In the genomic region with DNA sequence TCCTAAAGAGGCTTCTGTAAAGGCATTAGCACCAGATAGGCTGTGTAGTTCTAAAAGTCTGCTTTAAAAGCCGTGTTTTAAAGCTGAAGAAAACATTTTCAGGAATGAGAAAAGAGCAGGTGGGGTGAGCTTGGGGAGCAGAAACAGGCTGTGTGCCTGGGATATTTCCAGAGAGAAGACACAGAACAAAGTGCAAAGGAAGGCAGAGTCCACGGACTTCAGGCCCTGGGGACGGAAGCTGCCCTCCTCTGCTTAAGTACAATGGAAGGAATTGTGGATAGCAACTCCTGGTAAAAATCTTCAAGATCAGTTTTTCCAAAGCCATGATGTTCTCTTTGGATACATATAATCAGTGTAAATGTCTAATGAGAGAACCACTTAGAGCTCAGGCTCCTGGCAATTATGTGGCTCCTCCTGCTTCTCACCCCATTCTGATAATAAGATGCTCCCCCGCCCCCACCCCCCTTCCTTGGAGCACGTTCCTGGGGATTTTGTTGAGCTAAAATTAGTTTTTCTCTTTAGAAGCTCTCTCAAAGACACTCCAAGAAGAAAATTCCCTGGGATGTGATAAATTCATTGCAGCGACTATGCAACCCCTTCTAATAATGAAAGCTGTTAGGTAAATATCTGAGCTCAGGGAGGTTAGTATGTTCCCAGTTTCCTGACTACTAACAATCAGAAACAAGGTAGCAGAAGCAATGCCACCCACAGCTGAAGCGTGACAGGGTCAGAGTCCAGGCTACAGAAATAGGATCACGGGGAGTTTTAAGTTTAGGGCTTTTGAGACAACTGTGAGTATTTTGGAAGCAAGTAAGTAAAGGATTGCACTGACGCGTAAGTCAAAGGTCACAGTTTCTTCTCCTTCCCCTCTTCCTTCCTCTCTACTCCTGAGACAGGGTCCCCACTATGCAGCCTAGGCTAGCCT, we compare ENCODE assay signal across 23 mouse cellular contexts. TPM values are rescaled to one million over a fixed set of nuclear protein-coding genes. Genes with fewer than 3 reads are reported as not detected.
DNase-seq lines count a peak whose midpoint lies in the region; ATAC-seq and TF ChIP-seq lines count a peak whose summit lies in the region.
"Had no signal": no experiment of that assay in that cellular context is flagged by ENCODE, and none has a peak within 500 bp of the region (broad histone marks: within the 10 kb centered on the region; RNA-seq: fewer than 3 reads in every experiment).

No protein-coding gene starts in this region.

- no peaks in the 10 kb centered on the region for H3K79me2 ChIP-seq in liver, adult 2 months (ENCODE audit: control insufficient read depth, insufficient read depth, low read length)

- H3K9me3 ChIP-seq in liver, embryonic 12.5 days (replicated peaks): no peaks in the 10 kb centered on the region
- H3K9me3 ChIP-seq: embryonic facial prominence, embryonic 15.5 days; limb, embryonic 13.5 days; liver, embryonic 15.5 days; midbrain, embryonic 13.5 days had no signal

- peak; percentile 83 for DNase-seq in liver, adult 2 months (ENCODE audit: extremely low read depth, low read depth, low spot score)
- DNase-seq in kidney, adult 8-10 months: peak; percentile 64 to 67
- peak; percentile 44 for DNase-seq in kidney, postnatal 14 days
- peak; percentile 30 for DNase-seq in testis, postnatal 14 days (ENCODE audit: low spot score)
- DNase-seq in left cerebral cortex, postnatal 10 days (ENCODE audit: extremely low spot score in 1 of 2, low spot score in 2 of 2): no peak
- no peak for DNase-seq in ovary, adult 18-20 months (ENCODE audit: low spot score)
- DNase-seq: adrenal gland, postnatal 10 days; cerebellum, adult 11-12 months; cerebellum, postnatal 36 days; gastrocnemius, postnatal 10 days; heart, adult 11 months; heart, postnatal 4 days; lung, postnatal 10 days; thymus, postnatal 25 days had no signal

- no peak for ATAC-seq in liver, embryonic 12.5 days
- ATAC-seq: hindbrain, embryonic 16.5 days; midbrain, embryonic 13.5 days had no signal

- no peaks in the 10 kb centered on the region for H3K27me3 ChIP-seq in liver, adult 2 months (ENCODE audit: control insufficient read depth, insufficient read depth, low read length)
- H3K27me3 ChIP-seq in liver, embryonic 12.5 days (replicated peaks): no peaks in the 10 kb centered on the region
- H3K27me3 ChIP-seq: embryonic facial prominence, embryonic 15.5 days; limb, embryonic 13.5 days; liver, embryonic 15.5 days; midbrain, embryonic 13.5 days had no signal

- peaks cover 2% of the 10 kb centered on the region; the same call in 1 of the 2 replicates for H3K4me1 ChIP-seq in liver, adult 2 months (ENCODE audit: control insufficient read depth, insufficient read depth, low read length)
- H3K4me1 ChIP-seq in liver, embryonic 12.5 days: no peaks in the 10 kb centered on the region
- H3K4me1 ChIP-seq: limb, embryonic 13.5 days; liver, embryonic 15.5 days had no signal

- H3K27ac ChIP-seq in liver, adult 2 months (replicated peaks; ENCODE audit: insufficient read depth, low read depth, low read length): no peak overlapping the region
- no peak overlapping the region for H3K27ac ChIP-seq in liver, embryonic 12.5 days
- H3K27ac ChIP-seq: embryonic facial prominence, embryonic 15.5 days; limb, embryonic 13.5 days; liver, embryonic 15.5 days; midbrain, embryonic 13.5 days; stomach, postnatal 0 days had no signal

- TF ChIP-seq CTCF in liver, adult 2 months (IDR thresholded peaks at IDR 0.05; ENCODE audit: low read depth, low read length): no peak

- no peaks in the 10 kb centered on the region for H3K36me3 ChIP-seq in liver, adult 2 months (ENCODE audit: control insufficient read depth, insufficient read depth, low read length)
- no peaks in the 10 kb centered on the region for H3K36me3 ChIP-seq in liver, embryonic 12.5 days
- H3K36me3 ChIP-seq: embryonic facial prominence, embryonic 15.5 days; limb, embryonic 13.5 days; liver, embryonic 15.5 days; midbrain, embryonic 13.5 days had no signal

- no peak overlapping the region for H3K4me2 ChIP-seq in liver, embryonic 12.5 days
- H3K4me2 ChIP-seq: embryonic facial prominence, embryonic 15.5 days; limb, embryonic 13.5 days; liver, embryonic 15.5 days; midbrain, embryonic 13.5 days had no signal

- 55% methylated on average over 10 of the region's 10 CpGs for WGBS in liver, adult 2 months
- 64% methylated on average over 10 of the region's 10 CpGs for WGBS in liver, embryonic 12.5 days (ENCODE audit: insufficient replicate concordance)

- H3K9ac ChIP-seq in liver, adult 2 months (ENCODE audit: low read depth, low read length): no peak overlapping the region
- H3K9ac ChIP-seq in liver, embryonic 12.5 days: no peak overlapping the region
- H3K9ac ChIP-seq: embryonic facial prominence, embryonic 15.5 days; limb, embryonic 13.5 days; liver, embryonic 15.5 days; midbrain, embryonic 13.5 days had no signal

- no peak overlapping the region for H3K4me3 ChIP-seq in liver, adult 2 months (ENCODE audit: insufficient read depth, low read depth, low read length)
- no peak overlapping the region for H3K4me3 ChIP-seq in liver, embryonic 12.5 days
- H3K4me3 ChIP-seq: embryonic facial prominence, embryonic 15.5 days; limb, embryonic 13.5 days; liver, embryonic 15.5 days; midbrain, embryonic 13.5 days had no signal

- intact Hi-C loops in left cerebral cortex, postnatal 10 days (cut with DNase I): no loop called here

- no peak for TF ChIP-seq POLR2A in liver, adult 2 months (IDR thresholded peaks at IDR 0.05; ENCODE audit: extremely low read depth, insufficient read depth, low read length)

RNA-seq across cellular contexts. Expression of gene Rps23, which starts 40.3 kb away (rescaled TPM):
- total RNA-seq in liver, adult 2 months (2014; rRNA removed): 305 and 309 TPM in 2 replicates
- 76.5 and 79.3 TPM in 2 replicates for polyA plus RNA-seq in liver, adult 2 months (2012; rRNA removed)
- polyA plus RNA-seq in liver, embryonic 12.5 days (2016; fragmentation: Nextera tagmentation; extraction: Ambion mirVana): 239 and 250 TPM in 2 replicates
- 100 to 1,000 TPM; 233 to 256 TPM for total RNA-seq in left cerebral cortex, postnatal 10 days (2021)

RNA-seq across cellular contexts. Expression of gene Atp6ap1l, which starts 57.9 kb away (rescaled TPM):
- total RNA-seq in liver, adult 2 months (2014; rRNA removed): not detected in 2 replicates
- not detected in 2 replicates for polyA plus RNA-seq in liver, adult 2 months (2012; rRNA removed)
- not detected in 2 replicates for polyA plus RNA-seq in liver, embryonic 12.5 days (2016; fragmentation: Nextera tagmentation; extraction: Ambion mirVana)
- total RNA-seq in left cerebral cortex, postnatal 10 days (2021): 10 to 100 TPM; 20.9 to 23.8 TPM
- total RNA-seq: gastrocnemius, postnatal 10 days; megakaryocyte, adult 5-6 weeks had no signal
- polyA plus RNA-seq: large intestine, adult 2 months had no signal

Comparison
In these comparisons a context has a peak if more than half of its experiments do, and no peak if none do; other contexts are left out.
1. DNase-seq: peak in liver, adult 2 months (single experiment), kidney, adult 8-10 months (2 of 2), kidney, postnatal 14 days (single experiment) and testis, postnatal 14 days (single experiment); none in left cerebral cortex, postnatal 10 days (0 of 2) and ovary, adult 18-20 months (single experiment).
2. RNA of gene Atp6ap1l, which starts 57.9 kb away (total RNA-seq): 20.9 to 23.8 TPM in left cerebral cortex, postnatal 10 days; not detected in liver, adult 2 months; every median in the first group is over 10 times any median in the second.